Mouse (Mus musculus) left cerebral cortex, adult 11 months (tissue): Measurements from ENCODE around the gene Gopc.
"Not testable (repeated sequence)": the region's sequence is repeated elsewhere in the genome, so short reads cannot be mapped to it uniquely, and the experiment has no call there.

ENCODE experiments used
- DNase-seq: peaks from one replicate; pipeline ENCODE4 v3.0.0; 2022; ENCODE audit warnings: low spot score

Gopc gene

DNA sequence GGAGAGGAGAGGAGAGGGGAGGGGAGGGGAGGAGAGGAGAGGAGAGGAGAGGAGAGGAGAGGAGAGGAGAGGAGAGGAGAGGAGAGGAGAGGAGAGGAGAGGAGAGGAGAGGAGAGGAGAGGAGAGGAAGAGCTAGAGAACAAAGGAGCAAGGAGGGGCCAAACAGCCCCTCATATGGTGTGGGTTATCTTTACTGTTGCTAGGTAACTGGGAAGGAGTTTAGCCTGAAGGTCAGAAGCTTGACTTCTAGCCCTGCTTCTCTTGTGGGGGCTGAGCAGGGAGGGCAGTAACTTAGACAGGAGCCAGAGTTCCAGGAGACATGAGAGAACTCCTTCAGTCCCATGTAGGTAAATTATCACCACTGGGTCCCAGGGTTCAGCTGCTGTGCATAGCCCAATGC, 83.4 kb downstream of the Gopc start:
- DNase-seq = not testable (repeated sequence)

GRCm38 (mm10) chr10:52295934-52296333, 86.0 kb downstream of the Gopc start:
- no peak for DNase-seq

DNA sequence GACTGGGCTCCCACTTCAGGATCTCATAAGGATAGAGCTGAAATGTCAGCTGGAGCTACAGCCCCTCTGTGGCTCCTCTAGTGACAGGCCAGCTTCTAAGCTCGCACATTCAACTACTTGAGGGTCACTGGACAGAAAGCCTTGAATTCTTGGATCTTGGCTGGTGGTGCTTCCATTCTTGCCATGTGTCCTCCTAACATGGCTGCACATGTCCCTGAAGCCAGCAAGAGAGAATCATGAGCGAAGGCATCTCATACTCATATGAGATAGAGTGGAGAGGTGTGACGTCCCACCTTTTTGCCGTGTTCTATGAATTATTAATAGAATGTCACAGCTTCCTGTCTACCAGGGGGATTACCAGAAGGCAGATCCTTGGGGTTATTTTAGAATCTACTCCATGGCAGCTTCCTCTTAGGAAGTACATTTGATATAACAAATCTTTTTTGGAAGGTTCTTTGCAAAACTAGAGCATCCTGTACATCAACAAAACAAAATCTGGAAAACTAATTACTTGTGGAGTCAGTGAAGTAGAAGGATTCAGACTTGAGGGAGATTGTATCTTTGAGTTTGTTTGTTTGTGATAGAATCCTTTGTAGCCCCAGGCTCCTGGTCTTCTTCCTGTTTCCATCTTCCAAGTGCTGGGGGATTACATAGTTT, 87.9 kb downstream of the Gopc start:
- DNase-seq = no peak

DNA sequence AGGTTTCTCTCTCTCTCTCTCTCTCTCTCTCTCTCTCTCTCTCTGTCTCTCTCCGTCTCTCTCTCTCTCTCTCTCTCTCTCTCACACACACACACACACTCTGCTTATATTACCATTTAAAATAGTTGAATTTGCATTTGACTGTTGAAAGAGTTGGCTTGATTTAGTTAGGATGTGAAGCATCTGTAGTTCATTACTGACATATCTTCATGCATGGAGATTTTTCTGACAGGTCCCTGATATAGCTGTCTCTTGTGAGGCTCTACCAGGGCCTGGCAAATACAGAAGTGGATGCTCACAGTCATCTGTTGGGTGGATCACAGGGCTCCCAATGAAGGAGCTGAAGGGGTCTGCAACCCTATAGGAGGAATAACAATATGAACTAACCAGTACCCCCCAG, 89.5 kb downstream of the Gopc start:
- not testable (repeated sequence) for DNase-seq

DNA sequence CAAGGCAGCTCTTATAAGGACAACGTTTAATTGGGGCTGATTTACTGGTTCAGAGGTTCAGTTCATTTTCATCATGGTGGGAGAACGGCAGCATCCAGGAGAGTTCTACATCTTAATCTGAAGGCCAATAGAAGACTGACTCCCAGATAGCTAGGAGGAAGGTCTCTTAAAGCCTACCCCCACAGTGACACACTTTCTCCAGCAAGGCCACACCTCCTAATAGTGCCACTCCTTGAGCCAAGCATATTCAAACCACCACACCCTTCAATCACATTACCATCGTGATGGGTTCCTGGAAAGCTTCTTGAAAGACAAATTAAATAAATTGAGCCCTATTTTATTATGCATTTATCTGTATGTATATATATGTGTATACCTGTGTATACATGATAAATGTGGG, 92.7 kb downstream of the Gopc start:
- no peak for DNase-seq

DNA sequence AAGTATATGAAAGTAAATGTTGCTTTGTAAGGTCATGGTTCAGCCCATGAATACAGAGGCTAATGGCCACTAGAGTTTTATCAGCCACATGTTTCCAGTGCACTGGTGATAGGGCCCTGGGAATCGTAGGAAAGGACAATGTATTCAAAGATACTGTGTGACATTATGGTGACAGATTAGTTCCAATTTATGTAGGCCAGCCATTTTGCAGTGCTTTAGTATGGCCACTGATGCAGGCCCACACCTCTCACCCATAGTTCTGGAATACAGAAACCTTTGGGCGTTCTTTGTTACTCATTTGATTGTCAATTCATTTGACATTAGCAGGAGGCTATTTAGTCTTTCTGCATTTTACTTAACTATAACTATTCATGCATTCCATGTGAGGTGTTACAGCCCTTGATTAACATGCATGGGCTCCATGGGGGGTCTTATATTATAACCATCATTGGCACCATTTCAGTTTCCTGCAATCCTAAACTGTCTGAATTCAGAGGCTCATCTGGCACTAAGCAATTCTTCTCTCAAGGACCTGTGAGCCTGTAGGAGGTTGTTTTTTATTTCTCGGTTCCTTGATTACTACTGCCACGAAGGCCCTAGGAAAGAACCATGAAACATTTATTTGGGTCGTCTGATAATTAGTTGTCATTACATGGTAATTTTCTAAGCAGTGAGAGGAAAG, 93.9 kb downstream of the Gopc start:
- no peak for DNase-seq
